Mouse (Mus musculus): ENCODE data around the gene Ehd4. TPM values are rescaled to one million over a fixed set of nuclear protein-coding genes. Genes with fewer than 3 reads are reported as not detected.

The Ehd4 gene
- polyA plus RNA-seq, 1 experiment from 2014 or later: 19.8 TPM

- no peak for ATAC-seq (ENCODE audit: low FRiP score, low read depth)
These were observed 14.1 kb downstream of the Ehd4 start for GRCm38 (mm10) chr2:120140326-120140725.

GRCm38 (mm10) chr2:120139091-120139490 is 15.3 kb downstream of the Ehd4 start:
- Histone ChIP-seq H3K27me3 (no peaks in the 10 kb centered on the region), H3K4me1 (replicated peaks) (no peaks in the 10 kb centered on the region), H3K9ac (no peak overlapping the region), H3K27ac (replicated peaks) (no peak overlapping the region), H3K9me3 (no peaks in the 10 kb centered on the region), H3K36me3 (no peaks in the 10 kb centered on the region), H3K4me2 (no peak overlapping the region), H3K4me3 (no peak overlapping the region)
- ATAC-seq (ENCODE audit: low FRiP score, low read depth): no peak
- 90% methylated on average over 1 of the region's 1 CpGs for WGBS

More at GRCm38 (mm10) chr2:120140326-120140725, 14.1 kb downstream of the Ehd4 start:
- Histone ChIP-seq H3K4me1 (replicated peaks) (no peaks in the 10 kb centered on the region), H3K9me3 (no peaks in the 10 kb centered on the region), H3K4me2 (no peak overlapping the region), H3K27ac (replicated peaks) (no peak overlapping the region), H3K36me3 (no peaks in the 10 kb centered on the region), H3K27me3 (no peaks in the 10 kb centered on the region), H3K9ac (no peak overlapping the region), H3K4me3 (no peak overlapping the region)
- WGBS: 91% methylated on average over 5 of the region's 5 CpGs

GRCm38 (mm10) chr2:120137281-120137680 is 17.1 kb downstream of the Ehd4 start:
- Histone ChIP-seq H3K4me2 (no peak overlapping the region), H3K4me1 (replicated peaks) (no peaks in the 10 kb centered on the region), H3K4me3 (no peak overlapping the region), H3K9me3 (no peaks in the 10 kb centered on the region), H3K27me3 (no peaks in the 10 kb centered on the region), H3K9ac (no peak overlapping the region), H3K27ac (replicated peaks) (no peak overlapping the region), H3K36me3 (no peaks in the 10 kb centered on the region)
- 68% methylated on average over 5 of the region's 5 CpGs for WGBS
- no peak for ATAC-seq (ENCODE audit: low FRiP score, low read depth)

GRCm38 (mm10) chr2:120134453-120135075 is 19.8 kb downstream of the Ehd4 start:
- no peak overlapping the region for H3K9ac ChIP-seq
- no peaks in the 10 kb centered on the region for H3K36me3 ChIP-seq
- H3K4me3 ChIP-seq: no peak overlapping the region
- ATAC-seq (ENCODE audit: low FRiP score, low read depth): no peak
- no peaks in the 10 kb centered on the region for H3K4me1 ChIP-seq (replicated peaks)
- H3K27ac ChIP-seq (replicated peaks): no peak overlapping the region
- H3K27me3 ChIP-seq: no peaks in the 10 kb centered on the region
- no peak overlapping the region for H3K4me2 ChIP-seq
- H3K9me3 ChIP-seq: no peaks in the 10 kb centered on the region

GRCm38 (mm10) chr2:120131881-120132280 is 22.5 kb downstream of the Ehd4 start:
- H3K36me3 ChIP-seq: no peaks in the 10 kb centered on the region
- H3K4me3 ChIP-seq: no peak overlapping the region
- H3K4me1 ChIP-seq (replicated peaks): no peaks in the 10 kb centered on the region
- no peak overlapping the region for H3K27ac ChIP-seq (replicated peaks)
- H3K4me2 ChIP-seq: no peak overlapping the region
- ATAC-seq (ENCODE audit: low FRiP score, low read depth): no peak
- H3K9me3 ChIP-seq: no peaks in the 10 kb centered on the region
- H3K9ac ChIP-seq: no peak overlapping the region
- no peaks in the 10 kb centered on the region for H3K27me3 ChIP-seq
- WGBS: 89% methylated on average over 1 of the region's 1 CpGs

GRCm38 (mm10) chr2:120129252-120129908 is 25.0 kb downstream of the Ehd4 start:
- no peak overlapping the region for H3K4me2 ChIP-seq
- 68% methylated on average over 8 of the region's 8 CpGs for WGBS
- no peak overlapping the region for H3K9ac ChIP-seq
- no peaks in the 10 kb centered on the region for H3K27me3 ChIP-seq
- H3K9me3 ChIP-seq: no peaks in the 10 kb centered on the region
- no peak overlapping the region; the same call in 1 of the 2 replicates for H3K27ac ChIP-seq (replicated peaks)
- no peaks in the 10 kb centered on the region for H3K36me3 ChIP-seq
- H3K4me3 ChIP-seq: no peak overlapping the region
- no peaks in the 10 kb centered on the region for H3K4me1 ChIP-seq (replicated peaks)
- no peak for ATAC-seq (ENCODE audit: low FRiP score, low read depth)

- Histone ChIP-seq H3K36me3 (no peaks in the 10 kb centered on the region), H3K4me2 (no peak overlapping the region), H3K27ac (replicated peaks) (no peak overlapping the region; the same call in 1 of the 2 replicates), H3K27me3 (no peaks in the 10 kb centered on the region), H3K4me3 (no peak overlapping the region), H3K4me1 (replicated peaks) (no peaks in the 10 kb centered on the region), H3K9ac (no peak overlapping the region), H3K9me3 (no peaks in the 10 kb centered on the region)
- WGBS: 62% methylated on average over 1 of the region's 1 CpGs
- no peak for ATAC-seq (ENCODE audit: low FRiP score, low read depth)
These were observed 25.8 kb downstream of the Ehd4 start for GRCm38 (mm10) chr2:120128611-120129051.

- Histone ChIP-seq H3K4me2 (no peak overlapping the region), H3K36me3 (no peaks in the 10 kb centered on the region), H3K4me1 (replicated peaks) (no peaks in the 10 kb centered on the region), H3K9me3 (no peaks in the 10 kb centered on the region), H3K27me3 (no peaks in the 10 kb centered on the region), H3K27ac (replicated peaks) (no peak overlapping the region; the same call in 1 of the 2 replicates), H3K4me3 (no peak overlapping the region), H3K9ac (no peak overlapping the region)
- no peak for ATAC-seq (ENCODE audit: low FRiP score, low read depth)
These were observed 26.4 kb downstream of the Ehd4 start for GRCm38 (mm10) chr2:120128011-120128410.

GRCm38 (mm10) chr2:120126901-120127300 is 27.5 kb downstream of the Ehd4 start:
- Histone ChIP-seq H3K27me3 (no peaks in the 10 kb centered on the region), H3K4me2 (no peak overlapping the region), H3K9ac (no peak overlapping the region), H3K36me3 (no peaks in the 10 kb centered on the region), H3K9me3 (no peaks in the 10 kb centered on the region), H3K4me3 (no peak overlapping the region), H3K4me1 (replicated peaks) (no peaks in the 10 kb centered on the region), H3K27ac (replicated peaks) (no peak overlapping the region)
- WGBS: 92% methylated on average over 1 of the region's 1 CpGs
- no peak for ATAC-seq (ENCODE audit: low FRiP score, low read depth)

GRCm38 (mm10) chr2:120126408-120126807 is 28.0 kb downstream of the Ehd4 start:
- H3K9me3 ChIP-seq: no peaks in the 10 kb centered on the region
- 90% methylated on average over 4 of the region's 4 CpGs for WGBS
- H3K27me3 ChIP-seq: no peaks in the 10 kb centered on the region
- H3K4me3 ChIP-seq: no peak overlapping the region
- H3K4me1 ChIP-seq (replicated peaks): no peaks in the 10 kb centered on the region
- no peak overlapping the region for H3K27ac ChIP-seq (replicated peaks)
- ATAC-seq (ENCODE audit: low FRiP score, low read depth): no peak
- no peak overlapping the region for H3K9ac ChIP-seq
- H3K36me3 ChIP-seq: no peaks in the 10 kb centered on the region
- H3K4me2 ChIP-seq: no peak overlapping the region

- ATAC-seq (ENCODE audit: low FRiP score, low read depth): no peak
- Histone ChIP-seq H3K4me3 (no peak overlapping the region), H3K4me2 (no peak overlapping the region), H3K27ac (replicated peaks) (no peak overlapping the region), H3K36me3 (no peaks in the 10 kb centered on the region), H3K27me3 (no peaks in the 10 kb centered on the region), H3K9ac (no peak overlapping the region), H3K9me3 (no peaks in the 10 kb centered on the region), H3K4me1 (replicated peaks) (no peaks in the 10 kb centered on the region)
- WGBS: 97% methylated on average over 1 of the region's 1 CpGs
These were observed 28.9 kb downstream of the Ehd4 start for GRCm38 (mm10) chr2:120125461-120125860.

GRCm38 (mm10) chr2:120124946-120125345 is 29.5 kb downstream of the Ehd4 start:
- H3K9me3 ChIP-seq: no peaks in the 10 kb centered on the region
- no peaks in the 10 kb centered on the region for H3K27me3 ChIP-seq
- H3K4me3 ChIP-seq: no peak overlapping the region
- no peak for ATAC-seq (ENCODE audit: low FRiP score, low read depth)
- WGBS: 87% methylated on average over 2 of the region's 2 CpGs
- no peak overlapping the region for H3K4me2 ChIP-seq
- H3K9ac ChIP-seq: no peak overlapping the region
- no peak overlapping the region for H3K27ac ChIP-seq (replicated peaks)
- H3K36me3 ChIP-seq: no peaks in the 10 kb centered on the region
- H3K4me1 ChIP-seq (replicated peaks): no peaks in the 10 kb centered on the region

GRCm38 (mm10) chr2:120124096-120124495 is 30.3 kb downstream of the Ehd4 start:
- H3K4me1 ChIP-seq (replicated peaks): no peaks in the 10 kb centered on the region
- no peak overlapping the region for H3K27ac ChIP-seq (replicated peaks)
- no peak overlapping the region for H3K4me3 ChIP-seq
- no peaks in the 10 kb centered on the region for H3K36me3 ChIP-seq
- no peaks in the 10 kb centered on the region for H3K9me3 ChIP-seq
- no peak for ATAC-seq (ENCODE audit: low FRiP score, low read depth)
- H3K27me3 ChIP-seq: no peaks in the 10 kb centered on the region
- WGBS: 72% methylated on average over 1 of the region's 1 CpGs
- no peak overlapping the region for H3K9ac ChIP-seq
- no peak overlapping the region for H3K4me2 ChIP-seq

All from hindbrain, embryonic 15.5 days (tissue).